Mouse (Mus musculus) embryonic fibroblast, embryonic 13.5 days (primary cell): ENCODE data around the gene Fscn1.

Experiments used
- CTCF ChIP-seq: IDR thresholded peaks from 2 replicates; pipeline ENCODE4 v1.5.1; 2011; ENCODE audit warnings: mild to moderate bottlenecking, control low read depth, low read length, moderate library complexity, borderline replicate concordance; ENCODE audit not compliant: insufficient read depth
- POLR2A ChIP-seq: IDR thresholded peaks from 2 replicates; pipeline ENCODE4 v1.6.1; 2011; ENCODE audit warnings: low read depth, mild to moderate bottlenecking, control low read depth, low read length, moderate library complexity

GRCm38 (mm10) chr5:142931241-142931745 lies 28.9 kb upstream of the Fscn1 start:
- TF ChIP-seq CTCF (no peak), POLR2A (0 out of 2 replicates have a peak, but pooled peaks have one; percentile 23)
